19 mouse cellular contexts compared by ENCODE assay signal in genomic region chr11:63532752-63533151, GRCm38 (mm10).
"Had no signal": no experiment of that assay in that cellular context is flagged by ENCODE, and none has a peak within 500 bp of the region (broad histone marks: within the 10 kb centered on the region; RNA-seq: fewer than 3 reads in every experiment).

No protein-coding gene starts in this region.

- H3K4me3 ChIP-seq: liver, embryonic 12.5 days; liver, embryonic 15.5 days; lung, embryonic 15.5 days; megakaryocyte, embryonic 14.5 days; stomach, embryonic 15.5 days had no signal

- H3K27me3 ChIP-seq: liver, embryonic 12.5 days; liver, embryonic 15.5 days; lung, embryonic 15.5 days; megakaryocyte, embryonic 14.5 days; stomach, embryonic 15.5 days had no signal

- H3K9me3 ChIP-seq: liver, embryonic 12.5 days; liver, embryonic 15.5 days; lung, embryonic 15.5 days; stomach, embryonic 15.5 days had no signal

- H3K4me1 ChIP-seq: liver, embryonic 12.5 days; liver, embryonic 15.5 days; lung, embryonic 15.5 days; megakaryocyte, embryonic 14.5 days; stomach, embryonic 15.5 days had no signal

- DNase-seq: kidney, adult 18-20 months; kidney, adult 9 months; kidney, postnatal 14 days; left cerebral cortex, postnatal 4 days; liver; lung, adult 18-20 months; lung, postnatal 10 days; lung, postnatal 36 days; right cerebral cortex, postnatal 25 days; spleen, adult 18-20 months; thymus, postnatal 25 days had no signal

- H3K9ac ChIP-seq: liver, embryonic 12.5 days; liver, embryonic 15.5 days; lung, embryonic 15.5 days; stomach, embryonic 15.5 days had no signal

- ATAC-seq: inflammation-experienced regulatory T-cells, adult 6 months; intestine, embryonic 16.5 days; liver, embryonic 12.5 days had no signal

- H3K36me3 ChIP-seq: liver, embryonic 12.5 days; liver, embryonic 15.5 days; lung, embryonic 15.5 days; stomach, embryonic 15.5 days had no signal

- H3K27ac ChIP-seq: liver, embryonic 12.5 days; liver, embryonic 15.5 days; lung, embryonic 15.5 days; stomach, embryonic 15.5 days had no signal

- H3K4me2 ChIP-seq: liver, embryonic 12.5 days; liver, embryonic 15.5 days; lung, embryonic 15.5 days; midbrain, embryonic 11.5 days; stomach, embryonic 15.5 days had no signal
